ENCODE assay signal across 10 mouse cellular contexts in the genomic region with DNA sequence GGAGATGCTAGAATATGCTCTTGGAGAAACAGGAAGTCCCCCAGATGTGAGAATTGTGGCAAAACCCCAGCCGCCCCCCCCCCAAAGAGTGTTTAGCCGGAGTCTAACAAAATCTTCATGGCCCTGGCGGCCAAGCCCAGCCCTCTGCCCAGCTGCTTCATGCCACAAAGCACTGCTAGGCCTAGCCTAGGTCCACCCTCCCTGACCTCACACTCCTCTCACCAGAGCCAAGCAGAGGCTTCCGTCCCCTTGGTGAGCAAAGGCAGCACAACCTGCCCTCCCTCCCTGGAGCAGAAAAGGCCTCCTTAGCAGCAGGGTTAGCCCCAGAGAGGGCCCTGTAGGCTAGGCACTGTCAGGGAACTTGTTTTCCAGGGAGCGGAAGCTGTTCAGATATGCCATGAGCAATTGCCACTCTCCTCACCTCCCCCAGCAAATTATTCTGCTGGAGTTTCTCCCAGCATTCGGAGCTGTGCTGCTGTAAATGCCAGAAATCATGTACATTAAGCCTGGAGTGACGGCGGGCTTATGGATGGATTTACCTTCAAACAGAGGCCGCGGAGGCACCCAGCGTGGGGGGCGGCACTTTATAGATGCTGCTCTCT.
DNase-seq lines count a peak whose midpoint lies in the region; ATAC-seq and TF ChIP-seq lines count a peak whose summit lies in the region.
"Had no signal": no experiment of that assay in that cellular context is flagged by ENCODE, and none has a peak within 500 bp of the region (broad histone marks: within the 10 kb centered on the region; RNA-seq: fewer than 3 reads in every experiment).

No protein-coding gene starts in this region.

- ATAC-seq in hindbrain, embryonic 13.5 days (ENCODE audit: low FRiP score) = no peak
- no peak for ATAC-seq in hindbrain, postnatal 0 days
- peak; percentile 19; the same call in 1 of the 2 replicates for ATAC-seq in limb, embryonic 13.5 days (ENCODE audit: low FRiP score, low read depth)

- H3K4me2 ChIP-seq in hindbrain, embryonic 13.5 days = no peak overlapping the region
- no peak overlapping the region for H3K4me2 ChIP-seq in hindbrain, postnatal 0 days (ENCODE audit: low read depth, low read length)
- no peak overlapping the region for H3K4me2 ChIP-seq in limb, embryonic 13.5 days (replicated peaks)

- DNase-seq in hindbrain, postnatal 0 days (ENCODE audit: low spot score) = no peak
- DNase-seq in right cerebral cortex, adult 2 months (ENCODE audit: low spot score in 2 of 2) = peak; percentile 21
- no peak for DNase-seq in right cerebral cortex, postnatal 10 days (ENCODE audit: low spot score in 2 of 2)
- DNase-seq in layer of hippocampus, adult 11-12 months (ENCODE audit: low spot score) = no peak
- DNase-seq in gastrocnemius, postnatal 14 days = no peak
- DNase-seq in kidney, postnatal 36 days = no peak

- intact Hi-C loops in gastrocnemius, postnatal 14 days (cut with DNase I; ENCODE audit: low total_unique reads) = no loop called here

- H3K27me3 ChIP-seq in hindbrain, embryonic 13.5 days = peaks cover 26% of the 10 kb centered on the region
- peaks cover 4% of the 10 kb centered on the region; the same call in 1 of the 2 replicates for H3K27me3 ChIP-seq in hindbrain, postnatal 0 days (ENCODE audit: insufficient read depth, low read length)
- H3K27me3 ChIP-seq in limb, embryonic 13.5 days = peaks cover 68% of the 10 kb centered on the region
- H3K27me3 ChIP-seq: CH12.LX had no signal

- H3K27ac ChIP-seq in hindbrain, embryonic 13.5 days = peak overlapping the region; percentile 60; the same call in 1 of the 2 replicates
- no peak overlapping the region for H3K27ac ChIP-seq in hindbrain, postnatal 0 days
- peak overlapping the region; percentile 48; the same call in 1 of the 2 replicates for H3K27ac ChIP-seq in limb, embryonic 13.5 days
- H3K27ac ChIP-seq: kidney, postnatal 0 days had no signal

- WGBS in hindbrain, embryonic 13.5 days = 55% methylated on average over 11 of the region's 12 CpGs
- WGBS in hindbrain, postnatal 0 days = 64% methylated on average over 12 of the region's 12 CpGs
- WGBS in limb, embryonic 13.5 days = 19% methylated on average over 12 of the region's 12 CpGs

- no peaks in the 10 kb centered on the region for H3K9me3 ChIP-seq in hindbrain, embryonic 13.5 days
- H3K9me3 ChIP-seq in hindbrain, postnatal 0 days (ENCODE audit: low read length) = no peaks in the 10 kb centered on the region
- H3K9me3 ChIP-seq in limb, embryonic 13.5 days = no peaks in the 10 kb centered on the region

- no peak overlapping the region for H3K4me3 ChIP-seq in hindbrain, embryonic 13.5 days
- H3K4me3 ChIP-seq in hindbrain, postnatal 0 days (ENCODE audit: low read length) = no peak overlapping the region
- H3K4me3 ChIP-seq in limb, embryonic 13.5 days = no peak overlapping the region

- TF ChIP-seq CTCF in hindbrain, postnatal 0 days (IDR thresholded peaks at IDR 0.05; ENCODE audit: low read depth) = no peak

- H3K36me3 ChIP-seq in hindbrain, embryonic 13.5 days = no peaks in the 10 kb centered on the region
- no peaks in the 10 kb centered on the region for H3K36me3 ChIP-seq in hindbrain, postnatal 0 days (ENCODE audit: insufficient read depth, low read length)
- no peaks in the 10 kb centered on the region for H3K36me3 ChIP-seq in limb, embryonic 13.5 days

- H3K4me1 ChIP-seq in hindbrain, embryonic 13.5 days (replicated peaks) = peaks cover 35% of the 10 kb centered on the region
- no peaks in the 10 kb centered on the region; the same call in 1 of the 2 replicates for H3K4me1 ChIP-seq in hindbrain, postnatal 0 days (ENCODE audit: insufficient read depth, low read length)
- H3K4me1 ChIP-seq in limb, embryonic 13.5 days = peaks cover 30% of the 10 kb centered on the region

- no peak overlapping the region for H3K9ac ChIP-seq in hindbrain, embryonic 13.5 days
- H3K9ac ChIP-seq in hindbrain, postnatal 0 days (replicated peaks; ENCODE audit: low read length) = no peak overlapping the region
- H3K9ac ChIP-seq in limb, embryonic 13.5 days = no peak overlapping the region

Comparison
In these comparisons a context has a peak if more than half of its experiments do, and no peak if none do; other contexts are left out.
1. DNase-seq: peak in right cerebral cortex, adult 2 months (2 of 2); none in hindbrain, postnatal 0 days (single experiment), right cerebral cortex, postnatal 10 days (0 of 2), layer of hippocampus, adult 11-12 months (single experiment), gastrocnemius, postnatal 14 days (single experiment) and kidney, postnatal 36 days (0 of 2).